Mouse (Mus musculus): ENCODE data around the gene Zdhhc14.
A peak's percentile ranks its signal among the peaks of the same experiment; 100 is the strongest.

The Zdhhc14 gene

GRCm38 (mm10) chr17:5560212-5560611 lies 67.9 kb downstream of the Zdhhc14 start:
- DNase-seq: no peak

GRCm38 (mm10) chr17:5563108-5563507 lies 70.8 kb downstream of the Zdhhc14 start:
- DNase-seq: no peak

GRCm38 (mm10) chr17:5566006-5566405 lies 73.6 kb downstream of the Zdhhc14 start:
- DNase-seq: peak; percentile 10 to 45

GRCm38 (mm10) chr17:5567943-5568342 lies 75.6 kb downstream of the Zdhhc14 start:
- DNase-seq: no peak

GRCm38 (mm10) chr17:5569131-5570030 lies 77.0 kb downstream of the Zdhhc14 start:
- no peak for DNase-seq

- no peak for DNase-seq
These were observed 79.9 kb downstream of the Zdhhc14 start for GRCm38 (mm10) chr17:5572096-5572730.

DNA sequence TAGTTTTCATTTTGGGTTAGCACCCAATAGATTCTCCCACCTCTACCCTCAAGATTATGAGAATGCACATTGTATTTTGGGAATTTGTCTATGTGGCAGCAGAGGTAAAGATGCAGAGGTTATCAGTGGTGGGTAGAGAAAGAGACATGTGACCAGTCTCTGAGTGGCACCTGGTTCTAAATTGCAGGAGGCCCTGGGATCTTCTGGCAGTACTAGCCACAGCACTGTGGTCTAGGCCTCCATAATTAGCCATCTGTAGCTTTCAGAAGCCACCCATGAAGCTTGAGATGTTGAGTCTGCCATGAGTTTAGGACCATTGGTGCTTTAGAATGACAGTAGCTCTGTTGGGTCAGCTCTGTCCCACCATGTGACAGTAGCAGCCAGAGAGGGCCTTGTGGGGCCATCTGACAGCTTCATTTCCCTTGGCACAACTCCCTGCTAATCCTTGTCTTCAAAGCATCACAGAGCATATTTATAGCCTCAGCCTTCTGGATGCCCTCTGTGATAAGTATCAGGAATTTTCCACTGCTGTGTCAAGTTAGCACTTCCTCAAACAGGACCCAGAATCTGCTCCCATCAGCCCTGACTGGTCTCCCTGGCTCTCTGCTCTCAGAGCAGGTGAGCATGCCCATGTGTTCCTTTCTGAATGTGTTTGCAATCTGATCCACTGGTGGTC lies 80.5 kb downstream of the Zdhhc14 start:
- no peak for DNase-seq

- DNase-seq: no peak
These were observed 82.3 kb downstream of the Zdhhc14 start for GRCm38 (mm10) chr17:5574672-5575071.

DNA sequence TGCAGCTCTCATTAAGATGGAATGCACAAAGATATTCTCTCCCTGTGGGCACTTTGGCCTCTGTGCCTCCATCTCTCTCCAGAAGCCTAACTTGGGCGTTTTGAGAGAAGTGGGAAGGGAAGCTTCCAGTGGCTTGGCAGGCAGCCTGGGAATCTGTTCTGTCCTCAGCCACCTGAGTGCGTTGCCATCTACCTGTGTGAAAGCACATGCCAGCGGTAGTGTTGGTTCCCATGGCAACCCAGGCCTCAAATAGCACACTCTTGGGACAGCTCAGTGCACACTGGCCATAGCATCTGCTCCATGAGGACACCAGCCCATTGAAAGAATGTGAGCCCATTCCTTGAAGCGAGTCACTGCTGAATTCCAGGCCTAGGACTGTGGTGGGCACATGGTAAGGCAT lies 83.2 kb downstream of the Zdhhc14 start:
- DNase-seq: peak; percentile 44 to 66

DNA sequence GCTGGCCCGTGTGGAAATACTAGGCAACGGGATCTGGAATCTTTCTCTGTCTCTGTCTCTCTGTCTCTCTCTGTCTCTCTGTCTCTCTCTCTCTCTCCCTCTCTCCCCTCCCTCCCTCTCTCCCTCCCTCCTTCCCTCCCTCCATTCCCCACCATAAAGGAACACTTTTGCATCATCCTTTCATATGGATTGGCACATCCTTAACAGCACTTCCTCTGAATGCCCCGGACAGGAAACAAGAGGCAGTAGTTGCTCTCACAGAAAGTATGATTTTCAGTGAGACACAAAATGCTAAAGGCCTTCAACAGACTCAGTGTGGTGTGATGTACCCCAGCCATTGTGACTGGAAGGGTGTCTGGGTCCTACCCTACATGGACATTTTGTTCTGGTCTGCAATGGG lies 89.9 kb downstream of the Zdhhc14 start:
- DNase-seq: no peak

GRCm38 (mm10) chr17:5582937-5583336 lies 90.6 kb downstream of the Zdhhc14 start:
- no peak for DNase-seq

DNA sequence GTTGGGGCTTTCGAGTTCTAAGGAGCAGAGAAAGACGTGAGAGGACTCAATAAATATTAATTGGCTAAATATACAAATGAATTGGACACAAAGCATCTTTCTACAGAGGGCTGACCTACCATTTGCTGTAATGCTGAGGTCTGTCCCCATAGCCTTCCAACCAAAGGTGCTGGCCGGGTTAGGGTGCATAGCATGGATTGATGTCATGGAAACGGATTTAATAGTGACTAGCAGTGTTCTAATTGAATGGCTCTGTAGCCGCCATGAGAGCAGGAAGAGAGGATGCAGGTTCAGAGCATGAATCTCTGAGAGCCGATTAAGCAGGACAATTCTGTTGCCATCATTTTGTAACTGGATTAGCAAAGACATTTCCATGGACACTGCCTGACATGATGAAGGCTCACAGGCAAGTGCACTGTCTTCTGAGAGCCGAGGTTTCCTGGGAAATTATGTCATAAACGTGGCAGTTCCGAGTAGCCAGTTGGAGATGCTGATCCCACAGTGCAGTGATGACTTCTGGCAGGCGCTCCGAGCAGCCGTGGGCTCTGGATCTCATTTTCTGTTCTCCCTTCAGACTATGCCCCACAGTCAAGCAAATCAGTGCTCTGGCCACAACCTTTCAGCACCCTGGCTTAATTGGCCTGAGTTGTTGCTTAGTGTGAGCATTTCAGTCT lies 91.3 kb downstream of the Zdhhc14 start:
- no peak for DNase-seq

GRCm38 (mm10) chr17:5591604-5592209 lies 99.3 kb downstream of the Zdhhc14 start:
- no peak for DNase-seq

DNA sequence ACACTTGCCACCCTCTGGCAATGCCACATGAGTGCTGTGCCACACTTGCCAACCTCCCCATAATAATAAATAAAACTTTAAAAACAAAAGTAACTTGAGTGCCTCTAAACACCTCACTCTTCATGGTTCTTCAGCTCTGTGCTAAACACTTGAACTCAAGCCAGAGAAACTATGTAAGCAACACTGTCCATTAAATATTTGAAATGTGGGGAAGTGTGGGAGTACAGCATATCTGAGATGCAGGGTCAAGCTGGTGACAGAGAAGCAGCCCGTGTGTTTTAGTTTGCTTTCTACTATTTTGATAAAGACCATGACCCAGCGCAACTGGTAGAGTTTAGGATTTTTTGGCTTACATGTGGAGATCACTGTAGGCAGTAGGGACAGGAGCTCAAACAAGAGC lies 100.7 kb downstream of the Zdhhc14 start:
- no peak for DNase-seq

DNA sequence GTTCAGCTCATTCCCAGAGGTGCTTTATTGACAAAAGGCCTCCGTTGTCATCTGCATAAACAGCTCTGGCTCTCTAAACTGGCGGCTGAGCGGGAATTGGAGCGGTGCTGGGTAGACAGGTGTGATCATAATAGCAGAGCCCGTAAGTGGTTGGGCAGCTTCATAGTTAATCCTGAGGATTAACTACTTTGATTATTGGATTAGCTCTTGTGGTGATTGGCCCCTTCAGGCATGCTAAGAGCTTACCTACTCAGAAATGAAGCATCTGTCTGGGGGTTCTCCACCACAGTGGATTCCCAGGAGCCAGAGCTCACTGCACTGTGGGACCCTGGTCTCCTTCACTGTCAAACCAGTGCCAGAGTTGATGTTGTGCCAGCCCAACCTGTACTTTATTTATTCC lies 102.7 kb downstream of the Zdhhc14 start:
- DNase-seq: no peak

DNA sequence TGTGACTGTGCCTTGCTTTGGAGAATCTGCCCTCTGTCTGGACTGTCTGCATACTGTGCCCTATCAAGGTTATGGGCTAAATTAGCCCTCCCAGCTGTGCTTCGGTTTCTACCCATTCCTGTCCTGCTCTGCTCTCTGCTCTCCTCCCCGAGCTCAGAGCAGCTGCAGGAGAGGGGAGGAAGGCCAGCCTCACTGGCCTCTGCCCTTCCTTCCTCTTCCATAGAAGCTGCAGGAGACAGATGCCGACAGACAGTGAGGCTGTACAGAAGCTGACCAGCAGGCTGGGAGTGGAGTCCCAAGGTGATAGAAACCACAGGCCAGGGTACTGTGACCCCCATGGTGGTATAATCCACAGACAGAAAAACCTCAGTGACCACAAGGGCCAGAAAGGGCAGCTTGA lies 104.1 kb downstream of the Zdhhc14 start:
- DNase-seq: no peak

GRCm38 (mm10) chr17:5598999-5599398 lies 106.6 kb downstream of the Zdhhc14 start:
- no peak for DNase-seq

DNA sequence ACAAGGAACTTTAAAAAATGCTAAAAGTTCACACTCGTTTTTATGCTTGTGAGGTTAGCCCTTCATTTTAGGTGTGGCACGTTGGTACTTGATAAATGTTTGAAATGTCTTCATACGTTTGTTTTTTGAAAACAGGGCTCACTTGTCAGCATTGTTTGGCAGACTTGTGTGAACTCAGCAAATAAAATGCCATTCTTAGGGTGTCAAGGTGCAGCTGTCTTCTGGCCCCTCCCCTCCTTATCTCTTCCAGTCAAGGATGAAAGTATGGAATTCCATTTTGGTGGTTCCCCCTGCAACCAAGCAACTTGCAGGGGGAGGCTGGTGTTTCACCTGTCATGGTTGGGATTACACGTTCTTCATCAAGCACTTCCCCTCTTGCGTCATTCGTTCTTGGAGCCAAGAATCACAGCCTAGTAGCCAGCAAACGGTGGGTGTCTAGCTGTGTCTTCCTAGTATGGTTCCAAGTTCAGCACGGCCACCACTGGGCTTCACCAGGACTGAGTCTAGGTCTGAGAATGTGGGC lies 108.2 kb downstream of the Zdhhc14 start:
- DNase-seq: peak; percentile 17 to 40

- DNase-seq: no peak
These were observed 109.6 kb downstream of the Zdhhc14 start for GRCm38 (mm10) chr17:5601953-5602352.

DNA sequence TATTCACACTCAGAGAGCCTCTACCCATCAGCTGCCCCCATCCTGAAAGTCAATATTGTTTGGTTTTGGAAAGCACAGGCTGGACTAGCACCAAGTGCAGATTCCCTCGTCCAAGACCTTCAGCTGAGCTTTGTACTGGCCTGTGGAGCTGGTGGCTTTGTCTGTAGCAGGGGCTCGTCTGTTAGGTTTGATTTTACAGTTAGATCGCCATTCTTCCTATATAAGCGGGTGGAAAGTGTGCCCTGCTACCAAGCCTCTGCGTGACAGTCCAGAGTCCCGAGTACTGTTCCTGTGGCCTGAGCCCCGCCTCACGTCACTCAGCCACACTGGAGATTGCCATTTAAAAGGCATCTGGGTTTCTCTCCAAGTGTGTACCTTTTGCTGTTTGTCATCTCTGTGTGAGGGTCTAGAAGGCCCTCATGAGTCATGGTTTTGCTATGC lies 113.8 kb downstream of the Zdhhc14 start:
- peak; percentile 25 to 30 for DNase-seq

DNA sequence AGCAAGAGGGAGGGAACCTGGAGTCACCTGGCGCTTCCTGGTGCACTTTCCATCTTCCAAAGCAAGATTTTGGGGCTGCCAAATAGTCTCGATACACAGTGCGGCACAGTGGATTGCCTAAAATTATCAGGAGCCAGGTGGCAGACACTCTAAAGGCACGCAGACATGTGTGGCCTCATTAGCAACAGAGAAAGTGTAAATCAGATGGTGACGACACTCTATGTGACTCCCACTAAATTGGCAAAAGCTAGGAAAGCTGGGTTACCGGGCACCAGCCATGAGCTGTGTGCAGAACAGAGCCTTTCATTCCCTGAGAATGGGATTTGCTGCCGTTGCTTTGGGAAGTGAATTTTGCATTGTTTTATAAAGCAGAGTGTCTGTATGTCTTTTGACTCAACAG lies 115.0 kb downstream of the Zdhhc14 start:
- DNase-seq: no peak

- DNase-seq: no peak
These were observed 117.7 kb downstream of the Zdhhc14 start for GRCm38 (mm10) chr17:5609875-5610552.

All from lung, adult 18-20 months (tissue).